ENCODE assay signal across 22 mouse cellular contexts in genomic region chr13:29650576-29651236, GRCm38 (mm10).
A peak's percentile ranks its signal among the peaks of the same experiment; 100 is the strongest.
DNase-seq lines count a peak whose midpoint lies in the region; ATAC-seq and TF ChIP-seq lines count a peak whose summit lies in the region.
"Had no signal": no experiment of that assay in that cellular context is flagged by ENCODE, and none has a peak within 500 bp of the region (broad histone marks: within the 10 kb centered on the region; RNA-seq: fewer than 3 reads in every experiment).

No protein-coding gene starts in this region.

- 82% methylated on average over 6 of the region's 6 CpGs for WGBS in neural tube, embryonic 15.5 days

- H3K27ac ChIP-seq in neural tube, embryonic 15.5 days (replicated peaks) = no peak overlapping the region
- H3K27ac ChIP-seq: embryonic facial prominence, embryonic 13.5 days; forebrain, embryonic 12.5 days; hindbrain, embryonic 10.5 days; hindbrain, embryonic 14.5 days had no signal

- H3K36me3 ChIP-seq in G1E (replicated peaks) = peaks cover 7% of the 10 kb centered on the region
- no peaks in the 10 kb centered on the region for H3K36me3 ChIP-seq in neural tube, embryonic 15.5 days
- H3K36me3 ChIP-seq: embryonic facial prominence, embryonic 13.5 days; forebrain, embryonic 12.5 days; heart, embryonic 13.5 days; hindbrain, embryonic 10.5 days had no signal

- H3K9me3 ChIP-seq in G1E (replicated peaks) = no peaks in the 10 kb centered on the region
- H3K9me3 ChIP-seq in neural tube, embryonic 15.5 days (replicated peaks) = no peaks in the 10 kb centered on the region
- H3K9me3 ChIP-seq: embryonic facial prominence, embryonic 13.5 days; forebrain, embryonic 12.5 days; heart, embryonic 13.5 days; hindbrain, embryonic 10.5 days had no signal

- H3K4me2 ChIP-seq in neural tube, embryonic 15.5 days = no peak overlapping the region
- H3K4me2 ChIP-seq: embryonic facial prominence, embryonic 13.5 days; forebrain, embryonic 12.5 days; heart, embryonic 13.5 days; hindbrain, embryonic 14.5 days had no signal

- H3K9ac ChIP-seq in neural tube, embryonic 15.5 days (replicated peaks) = no peak overlapping the region
- H3K9ac ChIP-seq: embryonic facial prominence, embryonic 13.5 days; forebrain, embryonic 12.5 days; heart, embryonic 13.5 days; hindbrain, embryonic 14.5 days had no signal

- H3K4me3 ChIP-seq in G1E (ENCODE audit: low read depth, low read length) = no peak overlapping the region
- no peak overlapping the region for H3K4me3 ChIP-seq in neural tube, embryonic 15.5 days (replicated peaks)
- H3K4me3 ChIP-seq: embryonic facial prominence, embryonic 13.5 days; forebrain, embryonic 12.5 days; heart, embryonic 13.5 days; hindbrain, embryonic 10.5 days had no signal

- DNase-seq in 416B (ENCODE audit: low read depth) (peak; percentile 43), G1E (ENCODE audit: low spot score) (no peak)
- no peak for DNase-seq in kidney, postnatal 36 days
- DNase-seq in urinary bladder, adult 18-20 months (ENCODE audit: low spot score in 2 of 2) = no peak
- DNase-seq: adrenal gland, postnatal 10 days; B cell, adult 2 months; cerebellum, adult 11-12 months; cerebellum, adult 9-10 months; cerebellum, postnatal 25 days; heart, postnatal 10 days; kidney, adult 2 months had no signal

- H3K27me3 ChIP-seq in G1E (ENCODE audit: insufficient read depth, low read length) = no peaks in the 10 kb centered on the region
- H3K27me3 ChIP-seq in neural tube, embryonic 15.5 days (replicated peaks) = no peaks in the 10 kb centered on the region
- H3K27me3 ChIP-seq: embryonic facial prominence, embryonic 13.5 days; forebrain, embryonic 12.5 days; heart, embryonic 13.5 days had no signal

- peak; percentile 34; the same call in 1 of the 2 replicates for ATAC-seq in G1E (ENCODE audit: extremely low read depth, insufficient number of reproducible peaks, low FRiP score, poor library complexity, severe bottlenecking)
- ATAC-seq in common myeloid progenitor, adult 5-6 weeks (replicated peaks; ENCODE audit: low read depth, poor library complexity, severe bottlenecking) = peak; percentile 73
- ATAC-seq in megakaryocyte, adult 5-6 weeks (ENCODE audit: poor library complexity, severe bottlenecking) = peak; percentile 47
- no peak for ATAC-seq in neural tube, embryonic 15.5 days (ENCODE audit: low FRiP score)
- ATAC-seq: CD4-positive, CD25-positive, alpha-beta regulatory T cell, adult 4 months; forebrain, embryonic 16.5 days; intestine, embryonic 16.5 days had no signal

- no peak for TF ChIP-seq CTCF in G1E (IDR thresholded peaks at IDR 0.05; ENCODE audit: low read depth, low read length)

- no peaks in the 10 kb centered on the region for H3K4me1 ChIP-seq in G1E (ENCODE audit: insufficient read depth, low read depth, low read length)
- H3K4me1 ChIP-seq in neural tube, embryonic 15.5 days = no peaks in the 10 kb centered on the region
- H3K4me1 ChIP-seq: forebrain, embryonic 12.5 days; hindbrain, embryonic 10.5 days had no signal
